Mouse (Mus musculus) skeletal muscle tissue, adult 2 months (tissue): ENCODE measurements at regions not wholly inside any gene's neighbourhood (a gene's known extent, or its start where the extent isn't known, plus 50 kb on each side); places are given as distances from the start of the nearest gene placed in this dataset.
"Not testable (repeated sequence)": the region's sequence is repeated elsewhere in the genome, so short reads cannot be mapped to it uniquely, and the experiment has no call there.

Experiments used
- DNase-seq: peaks from one replicate; pipeline ENCODE4 v3.0.0-alpha.2; 2012; ENCODE audit warnings: low read depth, low spot score

GRCm38 (mm10) chr10:6182400-6182799 is 260.2 kb upstream of the Rgs17 start:
- DNase-seq: no peak

GRCm38 (mm10) chr10:6164311-6164710 is 242.1 kb upstream of the Rgs17 start:
- not testable (repeated sequence) for DNase-seq

- DNase-seq: no peak
These were observed 234.7 kb upstream of the Rgs17 start for GRCm38 (mm10) chr10:6156941-6157340.

GRCm38 (mm10) chr10:6134091-6134490 is 211.9 kb upstream of the Rgs17 start:
- no peak for DNase-seq

GRCm38 (mm10) chr10:6124423-6124822 is 202.2 kb upstream of the Rgs17 start:
- DNase-seq: not testable (repeated sequence)

GRCm38 (mm10) chr10:6114883-6115622 is 192.9 kb upstream of the Rgs17 start:
- peak; percentile 5 for DNase-seq
